Mouse (Mus musculus) fibroblast of lung, adult 2 months (primary cell): ENCODE measurements at regions not wholly inside any gene's neighbourhood (a gene's known extent, or its start where the extent isn't known, plus 50 kb on each side); places are given as distances from the start of the nearest gene placed in this dataset.
A peak's percentile ranks its signal among the peaks of the same experiment; 100 is the strongest.

Experiments
- DNase-seq: peaks from one replicate; pipeline ENCODE4 v3.0.0-alpha.2; 2011; ENCODE audit warnings: low read depth

DNA sequence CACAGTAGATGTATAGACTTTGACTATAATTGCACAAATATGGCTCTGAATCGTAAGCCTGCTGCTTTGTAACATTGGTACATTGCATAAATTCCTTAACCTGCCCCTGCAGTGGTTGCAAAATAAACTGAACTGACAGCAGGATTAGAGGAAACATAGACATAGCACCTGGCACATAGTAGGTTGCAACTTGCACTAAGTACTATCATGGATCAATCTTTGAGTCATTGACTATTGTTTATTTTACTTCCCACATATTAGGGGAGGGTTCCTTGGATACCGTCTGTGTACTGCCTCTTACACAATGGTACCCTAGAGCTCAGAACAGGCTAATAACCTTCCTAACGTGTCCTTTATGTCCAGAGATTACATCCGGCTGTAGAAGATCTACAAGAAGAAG lies 371.3 kb upstream of the A1bg start:
- no peak for DNase-seq

DNA sequence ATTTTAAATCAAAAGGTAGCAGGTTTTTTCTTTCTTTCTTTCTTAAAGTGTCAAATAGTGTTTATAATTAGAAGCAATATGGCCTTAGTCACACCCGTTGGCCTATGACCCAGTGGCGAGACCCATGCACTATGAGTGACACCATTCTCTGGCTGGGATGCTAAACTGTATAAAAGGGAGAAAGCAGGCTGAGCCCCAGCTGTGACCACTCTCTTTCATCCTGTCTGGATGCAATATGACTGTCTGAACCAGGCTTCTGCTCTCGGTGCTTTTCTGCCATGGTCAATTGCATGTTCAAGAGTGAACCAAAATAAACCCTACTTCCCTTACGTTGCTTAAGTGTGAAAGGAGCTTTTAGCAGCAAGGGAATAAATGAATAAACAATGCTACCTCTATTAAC lies 346.0 kb upstream of the A1bg start:
- DNase-seq, result no peak

DNA sequence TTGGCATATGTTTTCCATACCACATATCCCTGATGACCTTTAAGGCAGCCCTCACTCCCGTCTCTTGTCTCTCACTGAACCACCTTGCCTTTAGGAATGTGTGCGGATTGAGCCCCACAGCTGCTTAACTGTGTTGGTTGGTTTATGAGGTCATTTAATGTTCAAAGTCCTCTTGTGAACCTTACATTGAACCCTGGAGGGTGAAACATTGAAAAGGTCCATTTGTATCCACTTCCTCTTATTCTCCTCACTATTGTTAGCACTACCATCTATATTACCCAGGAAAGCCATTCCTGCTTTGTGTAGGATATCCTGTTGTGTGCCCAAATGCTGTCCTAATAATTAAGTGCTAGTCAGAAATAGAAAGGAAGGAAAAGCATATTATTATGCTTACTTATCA lies 336.2 kb upstream of the A1bg start:
- no peak for DNase-seq

DNA sequence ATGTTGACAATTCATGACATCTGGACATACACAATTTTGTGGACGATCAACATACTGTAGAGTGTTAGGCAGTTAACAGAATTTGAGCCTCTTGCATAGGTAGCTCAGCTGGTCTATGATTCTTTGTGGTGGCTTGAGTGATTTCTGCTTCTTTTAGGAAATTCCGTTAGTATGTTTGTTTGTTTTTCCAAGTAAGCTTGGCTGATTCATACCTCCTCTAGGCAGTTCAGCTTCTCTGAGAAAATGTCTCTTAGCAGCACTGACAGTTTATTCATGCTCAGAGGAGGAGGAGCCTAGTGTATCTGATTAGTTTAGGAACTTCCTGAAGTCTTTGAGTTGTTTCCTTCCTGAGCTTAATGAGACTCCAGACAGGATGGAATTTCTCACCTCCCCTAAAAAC lies 321.7 kb upstream of the A1bg start:
- peak; percentile 40 for DNase-seq

DNA sequence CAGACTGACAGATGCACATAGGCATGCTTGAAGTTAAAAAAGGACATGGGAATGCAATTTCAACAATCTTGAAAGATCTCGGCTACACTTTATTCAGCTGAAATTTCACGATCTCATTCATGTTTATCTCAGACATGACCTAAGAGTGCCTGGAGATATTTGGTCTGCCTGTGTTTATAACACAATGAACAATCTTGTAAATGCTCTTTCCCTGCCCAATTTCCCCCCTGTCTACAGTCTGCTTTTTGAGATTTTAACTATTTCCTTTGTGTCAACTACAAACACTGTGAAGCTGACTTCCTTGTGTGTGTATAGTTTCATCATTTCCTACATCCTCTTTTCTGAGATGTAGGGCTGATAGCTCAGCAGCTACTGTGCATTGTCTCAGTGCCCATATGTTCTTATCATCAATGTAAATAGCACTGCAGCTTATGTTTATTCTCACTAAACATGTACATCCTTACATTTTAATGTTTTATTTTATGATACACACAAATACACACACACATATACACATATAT lies 319.4 kb upstream of the A1bg start:
- no peak for DNase-seq

DNA sequence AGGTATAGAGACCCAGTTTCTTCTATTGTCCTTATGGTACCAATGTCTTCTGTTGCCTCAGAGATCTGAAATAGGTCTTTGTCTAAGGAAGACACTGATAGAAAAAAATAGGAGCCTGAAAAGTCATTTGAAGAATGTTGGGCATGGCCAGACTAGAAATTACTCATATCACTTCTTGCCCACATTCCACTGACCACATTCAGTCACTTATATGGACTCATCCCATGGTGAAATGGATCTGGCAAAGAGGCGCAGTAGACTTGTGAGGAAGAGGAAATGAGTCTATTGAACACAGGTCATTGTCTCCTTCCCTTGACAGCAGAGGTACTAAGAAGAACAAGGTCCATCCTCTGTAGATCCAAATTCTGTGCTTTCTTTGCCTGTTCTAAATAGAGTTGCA lies 318.9 kb upstream of the A1bg start:
- no peak for DNase-seq

DNA sequence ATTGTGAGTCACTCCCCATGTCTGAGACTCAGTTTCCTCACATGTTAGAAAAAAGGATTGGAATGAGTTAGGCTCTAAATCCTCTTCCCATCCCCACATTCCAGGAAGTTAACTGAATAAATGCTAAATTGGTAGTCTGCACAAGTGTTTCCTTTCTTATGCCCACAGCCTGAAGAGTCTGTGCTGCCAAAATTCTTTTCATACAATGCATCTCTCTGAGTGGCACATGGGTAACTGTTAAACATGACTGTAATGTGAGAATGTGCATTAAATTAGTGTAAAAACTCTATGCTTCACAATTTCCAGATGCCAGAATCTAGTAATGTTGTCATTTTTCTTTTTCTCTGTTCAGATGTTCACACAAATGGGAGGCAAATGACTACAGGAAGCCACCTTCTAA lies 317.5 kb upstream of the A1bg start:
- DNase-seq, result no peak

DNA sequence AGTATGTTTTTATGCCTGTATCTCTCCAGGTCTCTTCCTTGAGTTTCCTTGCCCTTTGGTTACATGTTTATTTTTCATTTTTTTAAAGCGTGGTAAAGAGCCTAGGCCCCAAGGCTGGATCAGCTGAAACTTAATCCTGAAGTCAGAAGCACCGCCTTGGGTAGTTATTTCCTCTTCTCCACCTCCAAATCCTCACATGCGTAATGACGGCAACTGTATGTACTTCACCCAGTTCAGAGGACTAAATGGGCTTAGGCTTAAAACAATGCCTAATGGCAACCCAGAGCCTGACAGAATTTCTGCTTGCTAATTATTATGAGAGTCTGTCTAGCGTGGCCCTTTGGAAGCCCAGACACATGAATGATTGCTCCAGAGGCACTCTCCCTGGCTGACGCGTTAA lies 316.6 kb upstream of the A1bg start:
- DNase-seq, result no peak

DNA sequence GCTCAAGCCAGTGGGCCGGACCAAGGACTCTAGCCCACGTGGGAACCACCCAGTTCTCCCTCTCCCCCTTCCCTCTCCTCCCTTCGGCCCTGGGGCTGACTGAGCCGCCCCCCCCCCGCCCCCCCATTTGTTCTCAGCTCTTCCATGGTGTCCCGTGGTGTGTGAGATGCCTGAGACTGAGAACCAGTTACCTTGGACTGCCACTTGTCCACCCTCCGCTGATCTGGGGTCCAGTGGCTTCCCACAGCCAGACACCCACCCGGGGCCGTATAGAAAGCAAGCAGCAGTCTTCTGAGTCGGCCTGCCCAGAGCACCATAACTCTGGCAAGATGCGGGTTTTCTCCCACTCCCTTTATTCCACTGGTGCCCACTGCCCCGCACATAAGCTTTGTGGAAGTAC lies 316.2 kb upstream of the A1bg start:
- no peak for DNase-seq

DNA sequence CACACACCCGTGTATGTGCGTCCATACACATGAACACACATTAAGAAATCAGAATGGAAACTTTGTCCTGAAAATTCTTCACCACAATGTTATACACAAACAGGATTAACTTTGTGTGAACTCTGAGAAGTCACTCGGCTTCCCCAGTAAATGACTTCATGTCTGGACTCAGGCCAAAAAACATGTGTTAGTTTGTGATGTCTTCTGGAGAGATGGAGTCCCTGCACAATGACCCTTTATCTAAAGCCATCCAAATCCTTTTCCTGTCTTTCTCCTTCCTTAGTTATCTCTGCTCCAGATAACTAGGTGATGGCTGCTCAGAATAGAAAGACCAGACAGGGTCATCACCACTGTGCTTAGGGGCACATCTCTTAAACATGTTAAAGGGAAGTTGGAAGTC lies 306.8 kb upstream of the A1bg start:
- no peak for DNase-seq

DNA sequence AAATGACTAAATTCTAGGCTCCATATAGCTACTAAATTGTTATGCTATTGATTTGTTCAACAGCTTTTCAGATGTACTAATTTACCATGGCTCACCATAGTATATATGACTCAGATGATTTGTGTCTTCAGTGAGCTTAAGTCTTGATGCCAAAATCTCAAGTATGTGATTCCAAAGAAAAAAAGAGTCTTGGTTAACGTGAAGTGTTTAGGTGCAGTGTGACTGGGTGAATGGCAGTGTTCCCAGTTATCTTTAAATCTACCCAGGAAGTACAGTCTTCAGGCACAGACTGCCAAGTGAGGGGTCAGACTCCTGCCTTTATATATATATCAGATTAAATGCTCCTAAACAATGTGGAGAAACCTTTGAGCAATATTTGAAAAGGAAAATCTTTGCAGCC lies 300.1 kb upstream of the A1bg start:
- no peak for DNase-seq

DNA sequence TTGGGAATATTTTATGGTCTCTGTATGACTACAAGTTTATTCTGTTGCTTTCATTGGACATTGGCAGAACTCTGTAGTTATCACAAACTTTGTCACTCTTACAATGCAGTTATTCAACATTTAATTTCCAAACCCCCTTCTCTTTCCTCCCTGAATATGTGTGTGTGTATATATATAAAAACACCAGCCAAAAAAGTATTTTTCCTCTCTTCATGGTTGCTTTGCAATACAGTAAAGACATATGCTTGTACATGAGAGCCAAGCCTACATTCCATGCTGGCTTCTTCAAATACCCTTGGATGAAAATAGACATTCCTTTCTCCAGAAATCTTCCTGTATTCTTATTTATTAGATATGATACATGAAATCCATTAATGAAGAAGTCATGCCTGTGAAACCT lies 287.3 kb upstream of the A1bg start:
- DNase-seq, result no peak

DNA sequence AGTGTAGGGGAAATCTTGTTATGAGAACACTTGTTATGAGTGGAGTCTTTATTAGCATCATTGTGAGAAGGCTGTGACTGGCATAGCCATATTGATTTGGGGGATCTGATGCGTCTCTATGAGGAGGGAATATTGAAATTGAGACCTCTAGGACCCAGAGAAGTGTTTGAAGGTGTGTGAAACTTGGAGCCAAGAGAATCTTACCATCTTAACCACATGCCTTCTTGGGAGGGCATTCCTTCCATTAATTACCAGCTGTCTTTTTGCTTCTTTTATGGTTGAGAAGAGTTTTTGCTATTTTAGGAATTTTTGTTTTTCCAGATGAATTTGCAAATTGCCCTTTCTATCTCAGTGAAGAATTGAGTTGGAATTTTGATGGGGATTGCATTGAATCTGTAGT lies 267.2 kb upstream of the A1bg start:
- DNase-seq, result no peak

DNA sequence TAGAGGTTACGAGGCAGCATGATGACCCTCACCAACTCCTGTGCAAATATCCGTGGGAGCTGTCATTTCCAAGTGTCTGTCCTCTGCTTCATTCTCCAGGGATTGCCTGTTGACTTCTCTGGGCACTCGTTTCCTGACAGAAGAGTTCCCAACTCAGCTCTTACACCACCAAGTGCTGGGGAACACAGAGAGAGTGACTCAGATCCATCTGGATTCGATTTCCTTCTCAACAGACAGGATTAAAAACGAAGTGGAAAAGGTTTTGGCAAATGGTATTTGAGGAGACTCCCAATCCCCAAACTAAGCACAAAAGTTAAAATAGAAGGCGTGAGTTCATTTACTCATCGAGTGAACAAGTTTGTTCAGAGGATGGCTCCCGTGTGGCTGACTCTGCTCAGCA lies 266.7 kb upstream of the A1bg start:
- DNase-seq, result peak; percentile 91

DNA sequence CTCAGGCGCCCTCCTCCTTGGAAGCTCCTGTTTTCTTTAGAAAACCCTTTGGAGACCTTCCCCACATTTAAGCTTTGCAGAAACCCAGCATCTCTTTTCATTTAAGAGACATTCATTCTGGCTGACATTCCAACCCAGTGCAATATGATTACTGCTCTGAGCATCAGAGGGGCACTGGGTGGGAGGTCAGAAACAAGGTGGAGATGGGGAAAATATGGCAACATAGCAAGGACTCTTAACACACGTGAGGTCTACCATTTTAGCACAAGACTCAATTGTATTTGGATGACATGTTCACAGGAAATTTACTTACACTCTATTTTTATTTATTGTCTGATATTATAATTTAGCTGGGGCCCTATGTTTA lies 261.8 kb upstream of the A1bg start:
- no peak for DNase-seq

DNA sequence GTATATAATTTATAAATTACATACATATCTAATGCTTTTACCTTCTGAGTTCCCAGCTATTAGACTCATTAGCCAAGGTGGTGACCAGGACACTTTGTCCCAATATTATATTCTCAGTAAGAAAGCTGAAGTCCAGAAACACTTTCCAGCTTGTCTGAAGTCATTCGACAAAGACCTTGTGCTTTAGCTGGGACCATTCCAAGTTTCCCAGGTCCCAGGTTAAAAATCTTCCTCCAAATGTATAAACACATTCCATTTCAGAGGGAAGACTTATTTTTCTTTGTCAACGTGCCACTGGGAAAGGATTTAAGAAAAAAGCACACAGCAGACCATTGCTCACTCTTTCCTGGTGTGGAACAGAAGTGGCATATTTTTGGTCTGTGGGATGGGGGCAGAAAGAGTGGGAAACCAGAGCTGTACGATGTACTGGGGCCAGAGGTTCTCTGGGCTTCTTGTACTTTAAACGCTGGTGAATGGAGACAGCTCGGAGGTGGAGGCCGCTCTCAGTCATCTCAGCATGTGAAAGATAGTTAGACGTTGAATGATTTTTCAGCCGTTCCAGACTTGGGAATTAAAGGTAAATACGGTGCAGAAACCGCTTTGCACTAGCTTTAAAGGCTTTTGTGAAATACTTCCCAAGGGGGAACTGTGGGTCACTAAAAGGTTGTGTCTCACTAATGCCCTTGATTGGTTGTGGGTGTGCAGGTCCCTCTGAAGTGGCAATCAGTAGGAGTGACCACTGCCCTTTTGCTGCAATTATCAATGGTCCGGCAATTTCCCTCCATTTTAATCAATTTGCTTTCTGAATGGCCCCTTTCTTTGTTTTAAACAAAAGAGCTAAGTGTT lies 261.2 kb upstream of the A1bg start:
- peak; percentile 63 for DNase-seq

DNA sequence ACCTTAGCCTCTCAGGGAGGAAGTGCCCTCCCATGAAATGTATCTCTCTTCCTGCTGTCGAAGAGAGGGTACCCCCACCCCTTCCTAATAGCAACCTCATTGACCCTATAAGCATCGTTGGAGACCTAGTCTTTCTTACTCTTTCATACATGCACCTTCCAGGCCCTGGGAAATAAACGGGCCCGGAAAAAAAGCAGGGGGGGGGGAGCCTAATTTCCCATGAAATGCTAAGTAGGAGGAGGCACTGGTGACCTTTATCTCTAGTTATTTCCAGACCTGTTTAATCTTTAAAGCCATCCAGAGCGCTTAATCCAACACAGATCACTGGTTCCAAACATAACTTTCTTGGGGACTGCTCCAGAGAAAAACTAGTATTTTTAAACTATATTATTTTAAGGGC lies 260.5 kb upstream of the A1bg start:
- DNase-seq, result no peak

DNA sequence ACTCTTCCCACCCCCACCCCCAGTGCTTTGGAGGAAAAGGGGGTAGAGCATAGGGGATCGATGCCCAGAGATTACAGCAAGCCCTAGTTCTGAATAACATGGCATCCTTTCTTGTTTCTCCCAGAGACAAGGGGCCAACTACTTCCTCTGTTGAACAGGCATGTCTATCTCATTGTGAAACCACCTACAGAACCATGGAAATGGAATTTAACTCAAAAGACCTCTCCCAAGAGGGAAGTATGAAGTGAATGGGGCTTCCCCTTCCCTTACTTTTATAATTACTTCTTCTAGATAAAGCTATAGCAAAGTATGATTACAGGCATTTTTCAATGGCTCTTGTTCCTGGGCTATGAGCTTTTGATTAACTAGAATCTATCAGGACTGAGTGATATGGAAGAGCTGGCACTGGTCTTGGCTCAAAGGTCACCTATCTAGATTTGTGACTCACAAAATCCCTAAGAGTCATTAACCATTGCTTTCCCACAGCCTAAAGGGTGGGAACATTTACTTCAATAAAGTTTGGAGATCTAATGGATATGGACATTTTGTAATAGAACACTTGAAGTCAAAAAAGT lies 246.1 kb upstream of the A1bg start:
- DNase-seq, result no peak

DNA sequence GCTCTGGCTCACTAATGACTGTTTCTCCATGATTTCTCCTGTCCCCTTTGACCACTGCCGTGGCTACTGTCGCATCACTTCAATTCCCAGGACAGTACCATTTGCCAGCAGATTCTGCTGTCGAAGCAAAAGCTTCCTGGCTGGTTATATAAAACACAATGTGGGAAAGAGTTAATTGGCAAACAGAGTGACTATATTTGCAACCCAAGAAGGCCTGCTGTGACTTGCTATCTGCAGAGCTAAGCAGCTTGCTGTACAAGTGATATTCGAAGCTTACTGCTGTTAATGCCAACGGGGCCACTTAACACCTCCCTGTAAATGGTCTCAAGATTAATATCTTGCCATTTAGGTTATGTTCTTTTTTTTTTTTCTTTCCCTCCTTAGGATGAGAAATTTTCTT lies 242.2 kb upstream of the A1bg start:
- no peak for DNase-seq

DNA sequence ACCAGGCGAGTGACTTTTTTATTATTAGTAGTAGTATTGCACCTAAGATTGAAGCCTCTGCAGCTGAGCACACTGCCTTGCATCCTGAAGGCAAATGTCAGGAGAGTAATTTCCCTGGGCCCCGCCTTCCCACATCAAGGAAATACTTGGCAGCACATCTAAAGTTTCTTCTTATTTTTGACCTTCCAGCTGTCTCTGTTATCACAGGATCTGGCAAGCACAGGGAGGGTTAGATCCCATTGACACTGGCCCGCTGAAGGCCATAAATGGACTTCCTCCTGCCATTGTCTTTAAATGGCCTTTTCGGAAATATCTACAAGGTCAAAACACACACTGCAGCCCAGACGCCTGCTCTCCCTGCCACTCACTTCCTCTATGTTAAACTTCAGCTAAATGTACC lies 238.6 kb upstream of the A1bg start:
- DNase-seq, result no peak

DNA sequence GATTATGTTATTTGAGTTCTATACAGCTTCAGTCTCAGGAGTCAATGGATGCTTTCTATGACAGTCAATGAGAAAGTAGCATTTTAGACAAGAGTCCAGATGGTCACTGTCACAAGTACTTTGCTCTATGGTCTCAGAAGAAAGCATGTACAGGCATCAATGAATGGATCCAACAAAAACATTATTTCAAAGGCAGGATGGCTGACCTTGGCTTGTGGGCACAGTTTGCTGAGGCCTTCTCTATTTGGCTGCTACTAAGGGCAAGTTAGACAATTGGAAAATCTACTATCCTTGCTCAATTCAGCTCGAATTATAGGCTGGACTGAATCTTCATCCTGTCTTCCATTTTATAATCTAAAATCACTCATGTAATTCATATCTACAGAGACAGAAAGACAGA lies 237.9 kb upstream of the A1bg start:
- DNase-seq, result no peak

DNA sequence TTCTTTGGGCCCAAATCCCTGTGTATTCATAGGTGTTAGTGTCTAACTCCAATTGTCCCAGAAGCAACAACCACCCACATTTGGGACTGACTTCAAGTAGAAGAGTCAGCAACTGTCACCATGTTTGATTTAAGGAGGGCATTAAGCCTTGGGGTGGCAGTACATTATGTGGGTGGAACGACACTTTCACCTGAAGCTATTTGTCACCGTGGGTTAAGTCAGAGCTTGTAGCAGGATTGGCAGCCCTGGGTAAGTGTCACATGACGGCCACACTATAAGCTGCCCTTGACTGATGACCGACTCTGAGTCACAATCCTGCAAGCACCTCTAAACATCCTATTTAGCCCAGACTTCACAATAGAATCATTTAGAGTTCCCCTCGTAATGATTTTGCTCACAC lies 236.7 kb upstream of the A1bg start:
- DNase-seq, result no peak

DNA sequence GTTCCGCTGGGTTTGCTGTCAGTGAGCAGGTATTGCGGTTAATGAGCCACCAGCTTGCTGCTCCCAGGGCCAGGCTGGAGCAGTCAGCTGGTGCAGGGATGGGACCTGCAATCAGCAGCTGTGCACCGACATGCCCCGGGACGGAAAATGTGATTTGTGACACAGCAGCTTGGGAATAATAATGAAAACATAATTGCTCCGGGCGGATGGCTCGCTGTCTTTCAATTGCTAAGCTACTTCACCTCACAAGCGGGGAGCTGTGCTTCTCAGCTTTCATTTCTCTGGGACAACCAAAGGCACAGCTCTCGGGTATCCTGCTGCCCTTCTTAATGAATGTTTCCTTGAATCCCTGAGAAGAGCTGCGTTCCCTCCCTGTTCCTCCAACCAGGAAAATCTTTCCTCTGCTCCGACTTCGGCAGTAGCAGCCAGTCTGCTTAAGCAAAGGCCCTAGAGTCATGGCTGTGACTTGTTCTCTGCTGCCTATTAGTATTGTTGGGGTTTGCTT lies 235.3 kb upstream of the A1bg start:
- no peak for DNase-seq

DNA sequence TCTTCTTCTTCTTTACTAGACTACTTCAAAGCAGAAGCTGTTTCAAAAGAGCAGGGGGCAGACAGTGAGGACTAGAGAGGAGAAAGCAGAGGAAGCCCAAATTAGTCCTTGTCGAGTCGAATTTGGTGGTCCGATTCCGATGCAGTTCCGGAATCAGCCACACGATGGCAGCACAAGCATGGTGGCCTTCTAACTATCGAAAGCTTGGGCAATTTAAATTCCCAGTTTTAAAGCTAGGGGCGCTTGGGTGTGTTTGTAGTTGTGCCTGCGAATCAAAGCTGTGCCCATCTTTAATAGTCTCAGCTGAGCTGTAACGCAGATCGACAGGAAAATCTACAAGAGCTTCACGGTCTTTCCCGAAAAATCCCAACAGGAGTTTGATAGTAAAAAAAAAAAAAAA lies 234.7 kb upstream of the A1bg start:
- DNase-seq, result peak; percentile 79
